Mouse (Mus musculus) olfactory bulb, adult 2 months (tissue): ENCODE data around the gene Unc5c.

Experiments used
- CTCF ChIP-seq: fragments of 200-500 bp; IDR thresholded peaks from 2 replicates; pipeline ENCODE4 v1.5.1; 2012; ENCODE audit warnings: low read depth, mild to moderate bottlenecking, low read length, moderate library complexity; ENCODE audit not compliant: insufficient read depth
- POLR2A ChIP-seq: fragments of 200-500 bp; IDR thresholded peaks from 2 replicates; pipeline ENCODE4 v1.6.1; 2012; ENCODE audit warnings: mild to moderate bottlenecking, low read depth, low read length, moderate library complexity; ENCODE audit not compliant: insufficient read depth

DNA sequence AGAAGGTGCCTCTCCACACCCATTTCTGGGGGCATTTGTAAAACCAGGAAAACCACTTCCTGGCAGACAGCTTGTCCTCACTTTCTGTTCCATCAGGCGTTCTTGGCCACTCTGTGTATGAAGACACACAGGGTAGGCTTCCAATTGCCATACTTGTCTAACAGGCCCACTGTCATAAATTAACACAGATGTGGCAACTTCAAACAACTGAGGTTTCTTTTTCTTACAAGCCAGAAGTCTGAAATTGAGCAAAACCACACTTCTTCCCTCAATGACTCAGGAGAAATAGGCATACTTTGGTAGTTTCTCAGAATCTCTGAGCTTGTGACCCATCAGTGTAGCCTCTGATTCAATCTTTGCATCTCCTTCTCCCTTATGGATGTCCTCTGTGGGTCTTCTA is 225.7 kb downstream of the Unc5c start:
- no peak for TF ChIP-seq CTCF
- TF ChIP-seq POLR2A: no peak
